Mouse (Mus musculus) ES-Bruce4 (cell line): ENCODE measurements around the gene H2-Q1. TPM values are rescaled to one million over a fixed set of nuclear protein-coding genes. Genes with fewer than 3 reads are reported as not detected.
"Not testable (repeated sequence)": the region's sequence is repeated elsewhere in the genome, so short reads cannot be mapped to it uniquely, and the experiment has no call there.

ENCODE experiments used
- H3K27ac ChIP-seq: 2 replicates; pipeline ENCODE4 v1.5.1; 2012; ENCODE audit warnings: low read length, inconsistent platforms; ENCODE audit not compliant: insufficient read depth
- H3K27me3 ChIP-seq: 2 replicates; pipeline ENCODE4 v1.6.1; 2012; ENCODE audit warnings: mild to moderate bottlenecking, low read length, inconsistent platforms; ENCODE audit not compliant: control insufficient read depth, poor library complexity, insufficient read depth, severe bottlenecking
- H3K36me3 ChIP-seq: 2 replicates; pipeline ENCODE4 v1.6.1; 2012; ENCODE audit warnings: inconsistent platforms, mild to moderate bottlenecking, low read length, moderate library complexity; ENCODE audit not compliant: control insufficient read depth, poor library complexity, insufficient read depth, severe bottlenecking
- H3K4me1 ChIP-seq: one replicate; pipeline ENCODE4 v1.8.1; 2011; ENCODE audit warnings: low read length; ENCODE audit not compliant: control insufficient read depth, insufficient read depth
- H3K4me3 ChIP-seq: 2 replicates; pipeline ENCODE4 v1.5.1; 2011; ENCODE audit warnings: low read depth, mild to moderate bottlenecking, low read length
- H3K9ac ChIP-seq: 2 replicates; pipeline ENCODE4 v1.6.1; 2012; ENCODE audit warnings: low read depth, mild to moderate bottlenecking, inconsistent platforms; ENCODE audit not compliant: poor library complexity, severe bottlenecking
- H3K9me3 ChIP-seq: replicated peaks from 2 replicates; pipeline ENCODE4 v1.6.1; 2012; ENCODE audit warnings: mild to moderate bottlenecking, low read length, inconsistent platforms; ENCODE audit not compliant: control insufficient read depth, poor library complexity, insufficient read depth, severe bottlenecking
- CTCF ChIP-seq: IDR thresholded peaks from one replicate; pipeline ENCODE4 v1.8.1; 2011; ENCODE audit warnings: low read depth, low read length
- EP300 ChIP-seq: IDR thresholded peaks from 2 replicates; pipeline ENCODE4 v1.6.1; 2011; ENCODE audit warnings: low read depth, low read length; ENCODE audit not compliant: insufficient read depth
- POLR2A ChIP-seq: IDR thresholded peaks from one replicate; pipeline ENCODE4 v1.8.1; 2011; ENCODE audit warnings: low read length; ENCODE audit not compliant: insufficient read depth
- polyA plus RNA-seq: library from polyadenylated mRNA; stranded (reverse); fragments of >200 nt; gene quantifications from 2 replicates; pipeline ENCODE4 v1.2.4, GENCODE M21; 2011; ENCODE audit warnings: low read depth; ENCODE audit not compliant: missing spikeins, insufficient read depth, insufficient read length

H2-Q1 gene
- polyA plus RNA-seq, 1 experiment = not detected

DNA sequence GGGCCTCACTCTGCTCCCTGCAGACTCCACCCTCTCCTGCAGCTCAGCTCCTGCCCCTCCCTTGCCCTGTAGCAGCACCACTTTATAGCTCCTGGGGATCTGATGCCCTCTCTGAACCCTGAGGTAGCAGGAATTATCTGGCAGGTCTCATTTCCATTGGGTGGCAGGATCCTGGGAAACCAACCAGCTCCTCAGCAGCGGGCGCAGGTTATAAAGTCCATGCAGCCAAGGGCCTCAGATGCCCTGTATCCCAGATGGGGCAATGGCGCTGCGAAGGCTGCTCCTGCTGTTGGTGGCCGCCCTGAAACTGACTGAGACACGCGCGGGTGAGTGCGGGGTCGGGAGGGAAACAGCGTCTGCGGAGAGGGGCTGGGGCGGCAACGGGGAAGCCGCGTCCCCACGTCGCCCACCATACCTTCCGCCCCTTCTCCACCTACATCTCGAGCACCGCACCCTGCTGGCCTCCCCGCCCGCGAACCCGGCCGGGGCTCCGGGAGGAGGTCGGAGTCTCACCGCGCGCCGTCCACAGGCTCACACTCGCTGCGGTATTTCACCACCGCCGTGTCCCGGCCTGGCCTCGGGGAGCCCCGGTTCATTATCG is 22.0 kb downstream of the H2-Q1 start, which contains the start of gene H2-Q2:
Gene H2-Q2, plus strand, starts transcription at position 172 of the 601 bp plus-strand sequence.
- peaks cover 2% of the 10 kb centered on the region; the same call in 1 of the 2 replicates for H3K27me3 ChIP-seq

DNA sequence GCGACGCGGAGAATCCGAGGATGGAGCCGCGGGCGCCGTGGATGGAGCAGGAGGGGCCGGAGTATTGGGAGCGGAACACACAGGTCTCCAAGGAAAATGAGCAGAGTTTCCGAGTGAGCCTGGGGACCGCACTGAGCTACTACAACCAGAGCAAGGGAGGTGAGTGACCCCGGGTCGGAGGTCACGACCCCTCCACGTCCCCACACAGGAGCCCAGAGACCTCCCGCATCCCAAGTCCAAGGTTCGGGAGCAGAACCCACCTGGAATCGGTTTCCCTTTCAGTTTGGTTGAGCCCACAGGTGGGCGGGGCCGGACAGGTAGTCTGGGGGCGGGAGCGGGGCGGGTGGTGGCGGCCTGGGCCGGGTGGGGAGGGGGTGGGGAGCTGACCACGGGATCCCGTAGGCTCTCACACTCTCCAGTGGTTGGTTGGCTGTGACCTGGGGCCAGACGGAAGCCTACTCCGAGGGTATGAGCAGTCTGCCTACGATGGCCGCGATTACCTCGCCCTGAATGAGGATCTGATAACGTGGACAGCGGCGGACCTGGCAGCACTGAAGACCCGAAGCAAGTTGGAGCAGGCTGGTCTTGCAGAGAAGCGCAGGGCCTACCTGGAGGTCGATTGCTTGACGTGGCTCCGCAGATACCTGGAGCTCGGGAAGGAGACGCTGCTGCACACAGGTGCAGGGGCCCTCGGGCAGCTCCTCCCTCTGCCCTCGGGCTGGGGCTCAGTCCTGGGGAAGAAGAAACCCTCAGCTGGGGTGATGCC is 22.7 kb downstream of the H2-Q1 start:
- no peak overlapping the region for H3K27ac ChIP-seq
- TF ChIP-seq POLR2A = no peak
- no peaks in the 10 kb centered on the region for H3K9me3 ChIP-seq
- H3K27me3 ChIP-seq = peaks cover 2% of the 10 kb centered on the region; the same call in 1 of the 2 replicates
- H3K4me3 ChIP-seq = peak overlapping the region; percentile 68
- H3K4me1 ChIP-seq = no peaks in the 10 kb centered on the region
- no peaks in the 10 kb centered on the region for H3K36me3 ChIP-seq
- peak overlapping the region; percentile 47 for H3K9ac ChIP-seq

More for the DNA sequence above, 22.0 kb downstream of the H2-Q1 start, which contains the start of gene H2-Q2:
- Histone ChIP-seq H3K4me1 (no peaks in the 10 kb centered on the region), H3K27ac (no peak within 1 kb of the TSS), H3K4me3 (peak within 1 kb of the TSS; percentile 68), H3K9ac (peak within 1 kb of the TSS; percentile 47), H3K9me3 (no peaks in the 10 kb centered on the region), H3K36me3 (no peaks in the 10 kb centered on the region)
- TF ChIP-seq POLR2A = no peak
- TF ChIP-seq CTCF = no peak
- no peak for TF ChIP-seq EP300

DNA sequence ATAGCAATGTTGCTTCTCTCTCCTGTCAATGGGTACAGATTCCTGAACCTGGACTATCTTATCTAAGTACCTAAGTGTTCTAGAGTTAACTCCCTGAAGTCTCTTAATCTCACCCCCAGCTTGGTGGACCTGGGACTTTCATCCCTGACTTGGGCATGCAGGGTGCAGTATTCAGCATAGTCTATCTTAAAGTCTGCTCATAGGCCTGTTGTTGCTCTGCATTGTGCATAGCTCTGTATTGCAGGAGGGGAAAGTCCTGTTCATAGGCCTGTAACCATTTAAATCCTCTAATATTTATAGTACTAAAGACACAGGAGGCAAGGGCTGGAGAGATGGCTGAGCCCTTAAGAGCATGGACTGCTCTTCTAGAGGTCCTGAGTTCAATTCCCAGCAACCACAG is 27.5 kb downstream of the H2-Q1 start:
- H3K36me3 ChIP-seq, H3K27me3 ChIP-seq, H3K4me3 ChIP-seq, H3K9me3 ChIP-seq, H3K4me1 ChIP-seq, H3K9ac ChIP-seq, H3K27ac ChIP-seq: not testable (repeated sequence)

DNA sequence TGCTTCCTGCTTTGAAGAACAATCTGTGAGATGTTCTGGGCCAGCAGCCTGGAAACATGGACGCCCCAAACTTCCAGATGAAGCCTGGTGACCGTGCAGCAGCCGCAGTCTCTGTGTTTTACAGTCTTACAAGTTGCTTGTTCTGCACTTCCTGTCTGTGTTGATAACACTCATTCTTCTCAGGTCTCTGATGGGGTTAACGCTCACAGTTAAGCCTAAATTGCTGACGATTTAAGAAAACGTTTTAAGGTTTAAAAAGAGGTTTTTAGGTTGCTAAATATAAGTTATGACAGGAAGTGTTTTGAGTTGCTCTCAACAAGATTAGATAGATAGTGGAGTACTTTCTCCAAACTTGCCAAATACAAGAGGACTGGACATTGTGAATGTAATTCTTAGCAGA is 33.1 kb downstream of the H2-Q1 start:
- H3K27me3 ChIP-seq, H3K9me3 ChIP-seq, H3K9ac ChIP-seq, H3K27ac ChIP-seq, H3K4me1 ChIP-seq, H3K4me3 ChIP-seq, H3K36me3 ChIP-seq: not testable (repeated sequence)

DNA sequence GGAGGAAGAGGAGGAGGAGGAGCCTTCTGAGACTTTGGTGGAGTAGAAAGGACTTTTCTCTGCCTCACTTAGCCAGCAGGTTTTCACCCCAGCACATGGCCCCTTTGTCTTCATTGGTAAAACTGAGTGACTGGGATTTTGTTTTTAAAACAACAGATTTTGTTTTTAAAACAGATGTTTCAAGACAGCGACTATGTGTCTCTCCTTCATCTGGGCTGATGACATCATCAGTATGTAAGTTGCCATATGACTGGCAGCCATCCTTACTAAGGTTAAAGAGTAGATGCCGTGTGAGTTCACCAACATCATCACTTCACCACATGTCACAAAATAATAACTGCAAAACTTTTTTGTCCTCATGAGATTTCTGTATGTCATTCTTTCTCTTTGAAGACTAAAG is 33.9 kb downstream of the H2-Q1 start:
- no peaks in the 10 kb centered on the region for H3K36me3 ChIP-seq
- H3K27me3 ChIP-seq = no peaks in the 10 kb centered on the region; the same call in 1 of the 2 replicates
- peaks cover 2% of the 10 kb centered on the region for H3K4me1 ChIP-seq
- TF ChIP-seq EP300 (no peak), CTCF (no peak)
- H3K27ac ChIP-seq = no peak overlapping the region
- no peaks in the 10 kb centered on the region for H3K9me3 ChIP-seq
- no peak overlapping the region for H3K4me3 ChIP-seq
- H3K9ac ChIP-seq = no peak overlapping the region

DNA sequence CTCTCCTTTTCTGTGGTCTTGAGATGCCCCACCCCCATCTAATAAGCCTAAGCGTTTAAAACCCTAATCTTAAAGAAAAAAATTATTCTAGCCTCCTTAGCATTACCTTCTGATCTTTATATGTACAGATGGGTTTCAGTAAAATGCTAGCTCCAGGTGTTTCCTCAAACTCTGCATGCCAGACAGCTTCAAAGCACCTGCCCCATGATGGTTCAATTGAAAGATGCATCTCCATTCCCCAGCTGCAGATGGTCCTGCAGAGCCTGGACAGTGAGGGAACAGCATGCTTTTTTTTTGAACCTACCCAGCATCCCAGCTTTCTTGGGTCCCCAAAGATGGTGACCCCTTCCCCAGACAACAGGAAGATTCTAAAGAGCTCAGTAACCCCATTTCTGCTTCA is 36.9 kb downstream of the H2-Q1 start:
- H3K9ac ChIP-seq = no peak overlapping the region
- H3K27me3 ChIP-seq = no peaks in the 10 kb centered on the region; the same call in 1 of the 2 replicates
- TF ChIP-seq POLR2A (no peak), CTCF (no peak), EP300 (no peak)
- no peak overlapping the region for H3K27ac ChIP-seq
- no peaks in the 10 kb centered on the region for H3K4me1 ChIP-seq
- H3K9me3 ChIP-seq = no peaks in the 10 kb centered on the region
- no peaks in the 10 kb centered on the region for H3K36me3 ChIP-seq
- H3K4me3 ChIP-seq = no peak overlapping the region
